Mouse (Mus musculus) bone marrow, adult 2 months (tissue): Measurements from ENCODE around the gene Klhl2.

Experiments
- CTCF ChIP-seq: fragments of 200-500 bp; IDR thresholded peaks from 2 replicates; pipeline ENCODE4 v1.5.1; 2011; ENCODE audit warnings: low read length, control low read depth; ENCODE audit not compliant: control insufficient read depth, insufficient read depth
- POLR2A ChIP-seq: fragments of 200-500 bp; IDR thresholded peaks from 2 replicates; pipeline ENCODE4 v1.6.1; 2011; ENCODE audit warnings: low read depth, mild to moderate bottlenecking, control low read depth, low read length, borderline replicate concordance; ENCODE audit not compliant: control insufficient read depth

- TF ChIP-seq CTCF (no peak), POLR2A (no peak)
These were observed 20.4 kb upstream of the Klhl2 start for GRCm38 (mm10) chr8:64870218-64870617.
